Mouse (Mus musculus) lung, postnatal 0 days (tissue): Measurements from ENCODE around the gene Ddx24. TPM values are rescaled to one million over a fixed set of nuclear protein-coding genes. Genes with fewer than 3 reads are reported as not detected.

Experiments used
- ATAC-seq: fragments of 200-750 bp; cut with Nextera tagmentation; 2 replicates; pipeline ENCODE4 v1.8.0; 2017; ENCODE audit warnings: moderate library complexity
- DNase-seq: peaks from one replicate; pipeline ENCODE4 v3.0.0-alpha.2; 2016; ENCODE audit warnings: low spot score
- H3K27ac ChIP-seq: fragments of 300-500 bp; sonication (generic); 2 replicates; pipeline ENCODE4 v1.5.1; 2014; ENCODE audit warnings: antibody characterized with exemption, mild to moderate bottlenecking, low read length, mixed read lengths
- H3K27me3 ChIP-seq: fragments of 300-500 bp; sonication (generic); replicated peaks from 2 replicates; pipeline ENCODE4 v1.6.1; 2014; ENCODE audit warnings: low read length, mixed read lengths; ENCODE audit not compliant: insufficient read depth
- H3K36me3 ChIP-seq: fragments of 300-500 bp; sonication (generic); 2 replicates; pipeline ENCODE4 v1.6.1; 2014; ENCODE audit warnings: low read length, mixed read lengths; ENCODE audit not compliant: insufficient read depth
- H3K4me1 ChIP-seq: fragments of 300-500 bp; sonication (generic); 2 replicates; pipeline ENCODE4 v1.6.1; 2014; ENCODE audit warnings: antibody characterized with exemption, low read depth, low read length, mixed read lengths; ENCODE audit not compliant: insufficient read depth
- H3K4me2 ChIP-seq: fragments of 300-500 bp; sonication (generic); replicated peaks from 2 replicates; pipeline ENCODE4 v1.6.1; 2014; ENCODE audit warnings: low read depth, mild to moderate bottlenecking, low read length, moderate library complexity, mixed read lengths
- H3K4me3 ChIP-seq: fragments of 300-500 bp; sonication (generic); 2 replicates; pipeline ENCODE4 v1.5.1; 2014; ENCODE audit warnings: low read depth, low read length
- H3K9ac ChIP-seq: fragments of 300-500 bp; sonication (generic); replicated peaks from 2 replicates; pipeline ENCODE4 v1.6.1; 2014; ENCODE audit warnings: low read depth, mild to moderate bottlenecking
- H3K9me3 ChIP-seq: fragments of 300-500 bp; sonication (generic); 2 replicates; pipeline ENCODE4 v1.6.1; 2016; ENCODE audit warnings: low read length, mixed read lengths
- CTCF ChIP-seq: IDR thresholded peaks from 2 replicates; pipeline ENCODE4 v1.5.1; 2016; ENCODE audit warnings: antibody characterized with exemption, mild to moderate bottlenecking
- EP300 ChIP-seq: IDR thresholded peaks from 2 replicates; pipeline ENCODE4 v1.6.1; 2016; ENCODE audit warnings: antibody characterized with exemption, mild to moderate bottlenecking, control low read depth
- WGBS: fragments of 180-500 bp; shearing (Covaris S2); extraction: QIAGEN DNeasy Blood & Tissue Kit; methylation state at CpG from one replicate; pipeline ENCODE4 v1.1.7; 2014; 5-methylcytosine and 5-hydroxymethylcytosine counted together
- polyA plus RNA-seq: library from polyadenylated mRNA; unstranded; fragments of >200 nt; fragmentation: Nextera tagmentation; extraction: Ambion mirVana; gene quantifications from 2 replicates; pipeline ENCODE4 v1.2.1, GENCODE M21; 2015

Gene Ddx24
- polyA plus RNA-seq, 1 experiment from 2014 or later: 87.2 TPM

DNA sequence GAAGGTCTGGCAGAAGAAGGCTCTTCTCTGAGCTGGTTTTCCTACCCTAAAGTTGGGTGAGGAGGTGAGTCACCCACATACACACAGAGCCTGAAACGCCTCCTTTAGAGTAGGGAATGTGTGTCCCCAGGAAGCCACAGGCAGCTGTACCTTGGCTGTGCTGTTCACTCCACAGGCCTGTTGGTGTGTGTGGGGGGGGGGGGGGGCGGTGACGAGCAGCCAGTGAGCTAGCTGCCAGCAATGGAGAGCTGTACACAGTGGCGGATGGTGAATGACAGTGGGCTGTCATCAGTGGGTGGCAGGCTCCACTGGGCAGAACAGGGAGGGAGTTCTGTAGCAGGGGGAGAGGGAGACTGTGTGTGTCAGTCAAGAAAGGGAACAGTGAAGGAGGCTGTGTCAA is 48.9 kb downstream of the Ddx24 start:
- TF ChIP-seq CTCF: no peak
- no peak for TF ChIP-seq EP300
- H3K27me3 ChIP-seq: no peaks in the 10 kb centered on the region
- H3K36me3 ChIP-seq: no peaks in the 10 kb centered on the region
- no peaks in the 10 kb centered on the region for H3K4me1 ChIP-seq
- H3K9me3 ChIP-seq: no peaks in the 10 kb centered on the region
- no peak overlapping the region for H3K9ac ChIP-seq
- WGBS: 58% methylated on average over 3 of the region's 4 CpGs
- ATAC-seq (no peak; the same call in 1 of the 2 replicates), DNase-seq (no peak)
- H3K27ac ChIP-seq: no peak overlapping the region
- no peak overlapping the region for H3K4me2 ChIP-seq
- no peak overlapping the region for H3K4me3 ChIP-seq

DNA sequence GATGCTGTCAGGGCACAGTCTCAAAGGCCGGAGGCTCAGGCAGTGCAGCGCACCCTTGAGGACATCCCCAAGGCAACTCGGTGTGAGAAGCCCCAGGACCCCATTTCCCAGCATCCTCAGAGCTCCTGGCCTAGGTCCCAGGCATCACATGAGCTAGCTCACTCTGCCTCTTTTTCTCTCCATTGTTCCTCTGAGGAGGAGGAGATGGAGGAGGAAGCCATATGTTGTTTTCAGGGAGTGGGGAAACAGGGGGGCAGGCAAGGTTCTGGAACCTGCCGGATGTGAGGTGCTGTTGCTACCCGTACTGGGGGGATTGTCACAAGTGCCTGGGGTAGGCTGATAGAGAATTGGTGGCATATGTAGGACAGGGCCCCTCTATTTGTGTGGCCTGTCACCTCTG is 49.5 kb downstream of the Ddx24 start:
- Histone ChIP-seq H3K9me3 (no peaks in the 10 kb centered on the region), H3K4me1 (no peaks in the 10 kb centered on the region), H3K27ac (no peak overlapping the region), H3K36me3 (no peaks in the 10 kb centered on the region), H3K9ac (no peak overlapping the region), H3K27me3 (no peaks in the 10 kb centered on the region), H3K4me3 (no peak overlapping the region), H3K4me2 (no peak overlapping the region)
- WGBS: 57% methylated on average over 5 of the region's 5 CpGs
- DNase-seq: no peak
- no peak for ATAC-seq
- TF ChIP-seq EP300 (no peak), CTCF (no peak)

DNA sequence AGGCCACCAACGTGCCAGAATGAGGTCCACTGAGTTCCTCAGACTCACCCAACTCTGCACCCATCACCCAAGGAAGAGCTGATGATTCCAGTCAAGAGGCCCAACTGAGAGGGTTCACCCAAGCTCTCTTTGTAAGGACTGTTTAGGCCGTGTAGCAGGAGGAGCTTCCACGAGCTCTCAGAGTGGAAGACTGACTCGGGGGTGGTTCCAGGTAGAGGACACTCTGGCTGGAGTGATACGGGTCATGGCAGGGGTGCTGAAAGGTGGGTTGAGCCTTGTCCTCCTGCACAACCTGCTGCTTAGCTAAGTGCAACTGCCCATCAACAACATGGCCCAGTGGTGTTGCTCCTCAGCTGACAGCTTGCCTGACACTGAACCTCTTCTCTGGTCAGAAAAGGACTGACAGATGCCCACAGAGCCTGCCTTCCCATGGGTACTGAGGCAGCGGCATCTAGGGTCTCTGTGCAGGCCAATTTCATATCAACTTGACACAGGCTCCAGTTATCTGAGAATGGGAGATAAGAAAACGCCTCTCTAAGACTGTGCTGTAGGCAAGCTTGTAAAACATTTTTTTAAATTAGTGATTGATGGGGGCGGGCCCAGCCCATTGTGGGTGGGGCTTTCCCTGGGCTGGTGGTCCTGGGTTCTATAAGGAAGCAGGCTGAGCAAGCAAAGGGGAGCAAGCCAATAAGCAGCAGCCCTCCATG is 51.9 kb downstream of the Ddx24 start:
- no peaks in the 10 kb centered on the region for H3K4me1 ChIP-seq
- no peak overlapping the region for H3K27ac ChIP-seq
- H3K27me3 ChIP-seq: no peaks in the 10 kb centered on the region
- H3K4me3 ChIP-seq: no peak overlapping the region
- H3K9me3 ChIP-seq: no peaks in the 10 kb centered on the region
- no peak overlapping the region for H3K4me2 ChIP-seq
- H3K9ac ChIP-seq: no peak overlapping the region
- no peak for TF ChIP-seq EP300
- TF ChIP-seq CTCF: no peak
- H3K36me3 ChIP-seq: no peaks in the 10 kb centered on the region
- 61% methylated on average over 8 of the region's 8 CpGs for WGBS
- DNase-seq (no peak), ATAC-seq (no peak)

DNA sequence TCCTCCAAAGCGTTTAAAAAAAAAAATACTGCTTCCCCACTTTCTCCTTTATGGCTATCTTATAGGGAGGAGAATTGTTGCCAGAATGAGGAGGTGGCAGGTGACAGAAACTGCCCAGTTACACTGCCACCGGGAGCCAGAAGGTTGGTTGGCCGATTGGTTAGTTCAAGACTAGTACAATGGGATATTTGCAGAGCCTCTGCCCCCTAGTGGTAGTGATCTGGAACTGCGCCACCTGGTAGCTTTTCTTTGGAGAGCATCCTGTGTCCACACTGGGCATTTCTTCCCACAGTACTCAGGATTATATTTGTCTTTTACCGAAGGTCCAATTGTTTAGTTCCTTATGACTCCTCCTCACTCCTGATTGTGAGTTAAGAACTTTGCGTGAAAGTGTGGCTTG is 53.9 kb downstream of the Ddx24 start:
- Histone ChIP-seq H3K4me1 (no peaks in the 10 kb centered on the region), H3K9ac (no peak overlapping the region), H3K9me3 (no peaks in the 10 kb centered on the region), H3K4me2 (no peak overlapping the region), H3K36me3 (no peaks in the 10 kb centered on the region), H3K27me3 (no peaks in the 10 kb centered on the region), H3K27ac (no peak overlapping the region), H3K4me3 (no peak overlapping the region)
- DNase-seq: no peak
- no peak for ATAC-seq
- WGBS: 15% methylated on average over 6 of the region's 6 CpGs
- peak; percentile 83 for TF ChIP-seq CTCF
- TF ChIP-seq EP300: no peak

DNA sequence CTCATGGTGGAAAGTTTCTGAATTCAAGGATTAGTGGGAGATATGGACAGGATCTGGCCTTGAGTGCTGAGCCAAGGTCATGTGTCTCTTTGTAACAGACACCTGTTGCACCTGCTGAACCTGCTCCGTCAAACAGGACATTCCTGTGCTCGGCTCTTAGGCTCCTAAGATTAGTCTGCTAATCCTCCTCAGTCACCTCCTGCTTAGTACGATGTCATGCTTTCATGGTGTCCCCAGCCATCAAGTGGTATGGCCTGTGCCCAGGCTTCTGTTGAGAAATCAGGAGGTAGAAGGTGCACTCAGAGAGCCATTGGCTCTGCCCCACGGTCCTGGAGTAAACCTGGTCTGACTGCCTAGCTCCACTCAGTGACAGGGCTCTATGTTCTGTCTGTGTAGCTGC is 54.8 kb downstream of the Ddx24 start:
- 62% methylated on average over 4 of the region's 4 CpGs for WGBS
- Histone ChIP-seq H3K9ac (no peak overlapping the region), H3K4me2 (no peak overlapping the region), H3K36me3 (no peaks in the 10 kb centered on the region), H3K4me3 (no peak overlapping the region), H3K27me3 (no peaks in the 10 kb centered on the region), H3K27ac (no peak overlapping the region), H3K9me3 (no peaks in the 10 kb centered on the region), H3K4me1 (no peaks in the 10 kb centered on the region)
- no peak for ATAC-seq
- TF ChIP-seq CTCF (no peak), EP300 (no peak)
- DNase-seq: no peak

DNA sequence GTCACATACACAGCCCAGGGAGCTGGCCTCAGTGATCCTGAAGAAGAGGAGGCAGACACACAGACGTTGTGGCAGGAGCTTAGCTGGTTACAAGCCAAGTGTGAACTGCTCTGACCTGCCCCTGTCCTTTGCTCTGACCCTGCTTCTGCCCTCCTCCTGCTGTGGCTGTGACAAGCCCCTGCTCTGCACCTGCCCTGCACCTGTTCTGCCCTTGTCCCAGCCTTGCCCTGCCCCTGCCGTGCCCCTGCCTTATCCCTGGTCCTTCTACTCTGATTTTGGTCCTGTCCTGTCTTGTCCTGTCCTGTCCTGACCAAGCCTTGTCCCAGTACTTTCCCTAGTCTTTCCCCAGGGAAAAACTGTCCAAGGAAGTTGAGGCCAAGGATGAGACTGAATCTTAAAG is 56.9 kb downstream of the Ddx24 start:
- 31% methylated on average over 2 of the region's 2 CpGs for whole genome bisulfite sequencing
- no peaks in the 10 kb centered on the region for H3K27me3 ChIP-seq
- H3K27ac ChIP-seq: no peak overlapping the region
- no peaks in the 10 kb centered on the region for H3K4me1 ChIP-seq
- H3K4me2 ChIP-seq: no peak overlapping the region
- no peak for ATAC-seq
- H3K36me3 ChIP-seq: no peaks in the 10 kb centered on the region
- H3K9ac ChIP-seq: no peak overlapping the region
- TF ChIP-seq CTCF (no peak), EP300 (no peak)
- H3K9me3 ChIP-seq: no peaks in the 10 kb centered on the region
- H3K4me3 ChIP-seq: no peak overlapping the region
- no peak for DNase-seq

DNA sequence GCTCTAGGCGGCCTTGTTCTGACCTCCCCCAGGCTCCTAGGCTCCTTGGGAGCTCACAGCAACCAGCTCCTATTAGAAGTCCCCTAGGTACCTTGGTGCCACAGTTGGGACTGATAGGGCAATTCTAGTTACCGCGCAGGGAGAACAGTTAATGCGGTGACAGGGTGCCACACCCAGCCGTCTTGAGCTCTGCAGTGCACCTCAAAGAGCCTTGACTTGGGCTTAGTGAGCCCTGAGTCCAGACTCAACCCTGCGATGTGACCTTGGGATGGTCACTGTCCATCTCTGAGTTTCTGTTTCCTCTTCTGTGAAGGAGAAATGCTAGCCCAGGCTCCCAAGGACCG is 57.3 kb downstream of the Ddx24 start:
- no peaks in the 10 kb centered on the region for H3K36me3 ChIP-seq
- H3K27me3 ChIP-seq: no peaks in the 10 kb centered on the region
- no peaks in the 10 kb centered on the region for H3K4me1 ChIP-seq
- TF ChIP-seq EP300 (no peak), CTCF (no peak)
- no peaks in the 10 kb centered on the region for H3K9me3 ChIP-seq
- no peak overlapping the region for H3K4me3 ChIP-seq
- 71% methylated on average over 7 of the region's 7 CpGs for WGBS
- ATAC-seq (no peak), DNase-seq (no peak)
- H3K27ac ChIP-seq: no peak overlapping the region
- H3K9ac ChIP-seq: no peak overlapping the region
- no peak overlapping the region for H3K4me2 ChIP-seq
